Mouse (Mus musculus) activated CD4-positive, CD25-positive, alpha-beta regulatory T cell, adult 4 months (primary cell): ENCODE data around the gene Entpd2. TPM values are rescaled to one million over a fixed set of nuclear protein-coding genes. Genes with fewer than 3 reads are reported as not detected.
"Not testable (repeated sequence)": the region's sequence is repeated elsewhere in the genome, so short reads cannot be mapped to it uniquely, and the experiment has no call there.

Experiments used
- ATAC-seq: one replicate; pipeline ENCODE4 v1.8.0; 2017
- polyA plus RNA-seq, 2 experiments: library from polyadenylated mRNA; unstranded; fragments of 100-300 nt; shearing (Covaris generic); gene quantifications; one replicate each; pipeline ENCODE4 v1.2.1; 2017

Entpd2 gene
- polyA plus RNA-seq, 2 experiments from 2014 or later, result 0.17 TPM; not detected in 1

DNA sequence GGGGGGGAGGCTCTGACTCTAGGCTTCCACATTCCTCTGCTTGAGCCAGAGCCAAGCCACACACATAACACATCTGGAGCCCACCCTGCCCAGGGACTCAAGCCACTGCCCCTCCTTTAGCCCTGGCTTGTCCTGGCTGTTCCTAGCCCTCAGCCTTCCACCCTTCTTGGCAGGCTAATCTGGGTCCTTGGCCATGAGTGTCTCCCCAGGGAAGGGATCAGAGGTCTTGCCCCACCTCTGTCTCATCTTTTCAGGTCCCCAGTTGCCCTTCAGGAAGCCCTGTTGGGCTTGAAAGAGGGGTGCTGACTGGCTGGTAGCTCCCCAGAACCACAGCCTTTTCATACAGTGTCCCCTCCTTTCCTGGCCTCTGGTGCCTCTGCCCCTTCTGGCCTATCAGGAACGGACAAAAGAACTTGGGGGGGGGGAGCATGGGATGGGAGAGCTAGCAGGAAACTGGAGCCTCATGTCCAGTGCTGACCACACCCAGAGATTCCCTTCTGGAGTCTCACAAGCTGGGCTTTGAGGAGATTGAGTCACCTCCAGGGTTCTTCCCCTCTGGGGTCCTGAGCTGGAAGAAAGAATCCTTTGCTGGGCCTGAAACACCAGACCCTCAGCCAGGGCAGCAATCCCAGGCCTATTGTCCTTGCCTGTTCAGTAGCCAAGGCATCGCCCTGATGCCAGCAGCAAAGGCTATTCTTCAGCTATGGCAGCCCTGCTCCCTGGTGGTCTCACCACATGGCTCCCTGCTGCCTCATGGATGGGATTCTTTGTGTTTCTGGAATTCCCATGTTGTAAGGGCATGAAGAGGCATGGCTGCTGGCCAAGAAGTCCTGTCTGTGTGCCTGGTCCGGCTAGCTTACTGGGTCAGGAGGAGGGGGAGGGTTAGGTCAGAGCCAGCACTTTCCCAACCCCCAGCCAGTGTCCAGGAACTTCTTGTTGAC, 1.1 kb upstream of the Entpd2 start:
- ATAC-seq, result no peak

DNA sequence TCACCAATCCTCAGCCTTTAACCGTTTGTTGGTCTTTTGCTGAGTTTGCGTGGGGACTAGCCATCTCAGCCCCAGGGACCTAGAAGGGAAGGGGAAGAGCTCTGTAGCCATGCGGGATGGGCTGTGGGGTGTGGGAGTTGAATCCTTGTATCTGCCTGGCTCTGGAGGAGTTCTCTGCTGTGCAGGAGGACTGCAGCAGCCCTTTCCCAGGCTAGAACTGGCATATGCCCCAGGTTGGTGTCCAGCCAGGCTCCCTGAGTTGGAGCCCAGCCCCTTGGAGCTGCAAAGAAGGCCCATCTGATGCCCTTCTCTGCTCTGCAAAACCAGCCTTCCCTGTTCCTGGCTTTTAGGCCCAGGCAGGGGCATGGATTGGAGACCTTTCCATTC, 916 bp downstream of the Entpd2 start:
- no peak for ATAC-seq

DNA sequence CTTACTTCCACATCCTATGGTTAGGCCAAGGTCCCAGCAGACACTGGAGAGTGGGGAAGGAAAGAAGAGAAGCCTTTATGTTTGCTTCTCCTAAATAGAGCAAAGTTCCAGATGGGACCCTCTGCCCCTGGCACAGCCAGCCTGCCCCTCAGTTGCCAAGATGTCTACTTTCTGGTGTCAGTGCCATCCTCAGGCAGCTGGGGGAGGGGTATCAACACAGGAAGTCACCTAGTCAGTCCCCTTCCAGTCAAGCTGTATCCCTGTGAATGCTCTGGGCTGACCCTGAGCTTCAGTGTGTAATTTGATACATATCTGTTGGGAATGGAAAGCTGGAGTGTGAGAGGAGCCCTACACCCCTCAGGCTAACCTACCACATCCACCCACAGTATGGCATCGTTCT, 1.3 kb downstream of the Entpd2 start:
- ATAC-seq, result no peak

DNA sequence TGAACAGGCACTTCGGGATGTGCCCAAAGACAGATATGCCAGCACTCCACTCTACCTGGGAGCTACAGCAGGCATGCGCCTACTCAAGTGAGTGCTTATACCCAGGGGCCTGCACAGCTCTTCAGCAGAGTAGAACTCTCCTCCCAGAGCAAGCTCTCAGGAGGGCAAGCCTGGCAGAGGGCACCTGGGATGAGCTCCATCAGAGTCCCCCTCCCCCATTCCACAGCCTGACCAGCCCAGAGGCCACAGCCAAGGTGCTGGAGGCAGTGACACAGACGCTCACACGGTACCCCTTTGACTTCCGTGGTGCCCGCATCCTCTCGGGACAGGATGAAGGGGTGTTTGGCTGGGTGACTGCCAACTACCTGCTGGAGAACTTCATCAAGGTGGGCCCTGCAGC, 2.4 kb downstream of the Entpd2 start:
- ATAC-seq, result no peak

DNA sequence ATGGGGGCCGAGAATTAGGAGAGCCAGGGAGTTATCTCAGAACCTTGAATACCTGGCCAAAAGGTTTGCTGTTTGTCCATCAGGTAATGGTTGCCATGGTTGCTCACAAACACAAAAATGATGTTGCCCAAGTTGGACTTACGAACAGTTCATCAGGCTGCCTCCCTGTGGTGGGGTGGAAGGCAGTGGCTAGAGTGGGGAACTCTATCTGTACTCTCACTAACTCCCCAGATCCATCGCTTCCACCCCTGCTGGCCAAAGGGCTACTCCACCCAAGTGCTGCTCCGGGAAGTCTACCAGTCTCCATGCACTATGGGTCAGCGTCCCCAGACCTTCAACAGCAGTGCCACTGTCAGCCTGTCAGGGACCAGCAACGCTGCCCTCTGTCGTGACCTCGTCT, 3.4 kb downstream of the Entpd2 start, which contains the start of gene Npdc1:
Gene Npdc1 (plus strand): TSS at position 301 of the 400 bp plus-strand sequence.
- ATAC-seq, result no peak

DNA sequence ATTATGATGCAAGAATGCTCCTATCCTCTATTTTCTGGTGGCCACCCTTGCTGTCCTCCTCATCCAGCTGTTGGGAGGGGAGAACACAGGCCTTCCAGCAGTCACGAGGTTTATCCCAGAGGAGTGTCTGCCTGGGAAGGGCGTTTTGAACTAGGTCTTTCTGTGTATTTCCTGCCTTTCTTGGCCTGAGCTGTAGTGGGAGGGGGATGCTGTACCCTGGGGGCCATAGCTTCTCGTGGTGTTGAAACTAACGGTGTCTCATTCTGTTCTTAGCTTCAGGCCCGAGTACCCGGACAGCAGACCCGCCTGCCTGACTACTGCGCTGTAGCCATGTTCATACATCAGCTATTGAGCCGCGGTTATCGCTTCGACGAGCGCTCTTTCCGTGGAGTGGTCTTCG, 4.6 kb downstream of the Entpd2 start:
- ATAC-seq, result no peak

DNA sequence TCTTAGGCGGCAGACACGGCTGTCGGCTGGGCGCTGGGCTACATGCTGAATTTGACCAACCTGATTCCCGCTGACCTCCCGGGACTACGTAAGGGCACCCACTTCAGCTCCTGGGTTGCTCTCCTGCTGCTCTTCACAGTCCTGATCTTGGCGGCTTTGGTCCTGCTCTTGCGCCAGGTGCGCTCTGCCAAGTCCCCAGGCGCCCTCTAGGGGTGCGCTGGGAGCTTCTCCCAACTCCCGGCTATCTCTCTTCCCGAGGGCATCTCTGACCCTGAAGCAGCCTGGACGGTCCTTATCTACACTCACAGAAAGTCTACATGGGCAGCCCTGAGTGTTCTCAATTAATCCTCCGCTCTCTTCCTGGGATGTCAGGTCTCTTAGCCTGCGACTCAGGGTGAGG, 5.1 kb downstream of the Entpd2 start:
- no peak for ATAC-seq

DNA sequence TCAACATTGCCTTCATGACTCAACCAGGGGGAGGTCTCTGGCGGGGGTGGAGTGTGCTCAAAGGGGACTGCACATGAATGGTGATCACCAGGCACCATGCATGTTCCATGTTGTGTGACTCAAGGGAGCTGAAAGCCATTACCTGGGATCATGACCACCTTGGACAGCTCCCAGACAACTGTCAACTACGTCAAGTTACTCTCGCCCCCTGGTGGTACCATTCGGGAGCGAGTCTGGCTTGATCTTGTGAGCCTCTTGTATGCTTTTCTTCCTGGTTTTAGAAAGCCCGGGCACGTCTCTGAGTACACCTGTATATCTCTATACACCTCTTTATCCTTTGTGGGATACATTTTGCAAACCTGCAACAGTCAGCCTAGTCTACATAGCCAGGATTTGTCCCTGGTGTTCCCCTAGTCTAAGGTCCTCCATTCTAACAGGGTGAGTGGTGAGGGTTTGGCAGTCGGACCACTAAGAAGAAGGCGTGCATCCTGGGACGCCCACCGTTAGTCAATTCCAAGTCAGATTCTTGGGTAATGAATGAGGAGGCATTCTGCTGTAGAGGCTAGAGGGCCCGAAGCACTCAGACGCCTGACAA, 6.8 kb downstream of the Entpd2 start:
- peak; percentile 49 for ATAC-seq

DNA sequence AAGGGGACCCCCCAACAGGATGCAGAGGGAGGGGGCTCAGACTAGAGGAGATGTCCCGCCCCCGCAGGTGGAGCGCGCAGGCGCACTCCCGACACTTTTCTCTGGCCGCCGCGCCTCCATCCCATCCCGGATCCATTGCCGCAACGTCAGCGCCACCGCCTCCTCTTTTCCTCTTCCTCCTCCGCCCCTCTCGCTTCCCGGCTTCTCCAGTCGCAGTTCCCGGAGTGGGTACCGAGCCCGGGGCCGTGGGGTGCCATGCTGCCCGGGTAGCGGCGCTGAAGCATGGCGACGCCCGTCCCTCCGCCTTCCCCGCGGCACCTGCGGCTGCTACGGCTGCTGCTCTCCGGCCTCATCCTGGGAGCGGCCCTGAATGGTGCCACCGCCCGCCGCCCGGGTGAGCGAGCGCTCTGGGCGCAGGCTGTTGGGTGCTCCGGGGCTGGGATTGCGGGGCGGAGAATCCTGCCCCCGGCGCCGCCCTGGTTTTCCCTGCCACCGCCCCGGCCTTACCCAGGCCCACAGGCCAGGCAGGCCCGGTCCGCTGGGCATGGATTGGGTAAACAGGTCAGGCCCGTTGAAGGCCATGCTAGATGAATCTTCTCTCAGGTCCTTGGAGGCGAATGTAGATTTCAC, 7.4 kb downstream of the Entpd2 start:
- ATAC-seq, result no peak

DNA sequence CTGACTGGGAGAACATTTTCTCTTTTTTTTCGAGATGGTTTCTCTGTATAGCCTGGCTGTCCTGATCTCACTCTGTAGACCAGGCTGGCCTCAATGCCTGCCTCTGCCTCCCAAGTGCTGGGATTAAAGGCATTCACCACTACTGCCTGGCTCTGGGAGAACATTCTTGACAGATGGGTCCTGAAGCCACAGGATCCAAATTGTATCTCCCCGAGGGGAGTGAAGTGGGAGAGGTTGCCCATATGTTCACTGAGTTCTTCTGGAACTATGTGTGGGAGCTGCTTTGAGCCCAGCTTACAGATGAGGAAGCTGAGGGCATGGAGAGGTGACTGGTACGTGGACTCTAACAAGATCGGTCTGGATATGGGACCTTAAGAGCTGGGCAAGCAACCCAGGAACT, 8.3 kb downstream of the Entpd2 start:
- ATAC-seq, result no peak

DNA sequence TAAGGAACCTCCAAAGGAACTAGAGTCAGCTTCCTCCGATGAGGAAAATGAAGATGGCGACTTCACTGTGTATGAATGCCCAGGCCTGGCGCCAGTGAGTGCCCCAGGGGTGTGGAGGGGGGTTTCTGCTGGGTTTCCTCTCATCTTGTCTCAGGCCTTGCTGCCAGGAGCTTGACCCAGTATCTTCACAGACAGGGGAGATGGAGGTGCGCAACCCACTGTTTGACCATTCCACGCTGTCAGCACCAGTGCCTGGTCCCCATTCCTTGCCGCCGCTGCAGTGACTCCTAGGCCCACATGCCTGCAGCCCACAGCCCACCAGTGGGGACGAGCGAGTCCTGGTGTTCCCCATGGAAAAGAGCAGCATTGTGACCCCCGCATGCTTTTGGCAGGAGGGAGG, 13.2 kb downstream of the Entpd2 start:
- ATAC-seq, result no peak

DNA sequence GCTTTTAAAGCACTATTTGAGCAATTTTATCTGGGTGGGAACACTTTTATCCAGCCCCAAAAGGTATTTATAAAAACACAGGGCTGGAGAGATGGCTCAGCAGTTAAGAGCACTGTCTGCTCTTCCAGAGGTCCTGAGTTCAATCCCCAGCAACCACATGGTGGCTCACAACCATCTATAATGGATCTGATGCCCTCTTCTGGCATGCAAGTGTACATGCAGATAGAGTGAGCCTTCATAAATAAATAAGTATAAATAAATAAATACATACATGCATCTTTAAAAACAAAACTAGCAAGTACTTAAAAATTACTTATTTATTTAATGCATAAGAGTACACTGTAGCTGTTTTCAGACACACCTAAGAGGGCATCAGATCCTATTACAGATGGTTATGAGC, 17.8 kb downstream of the Entpd2 start:
- ATAC-seq, result not testable (repeated sequence)

DNA sequence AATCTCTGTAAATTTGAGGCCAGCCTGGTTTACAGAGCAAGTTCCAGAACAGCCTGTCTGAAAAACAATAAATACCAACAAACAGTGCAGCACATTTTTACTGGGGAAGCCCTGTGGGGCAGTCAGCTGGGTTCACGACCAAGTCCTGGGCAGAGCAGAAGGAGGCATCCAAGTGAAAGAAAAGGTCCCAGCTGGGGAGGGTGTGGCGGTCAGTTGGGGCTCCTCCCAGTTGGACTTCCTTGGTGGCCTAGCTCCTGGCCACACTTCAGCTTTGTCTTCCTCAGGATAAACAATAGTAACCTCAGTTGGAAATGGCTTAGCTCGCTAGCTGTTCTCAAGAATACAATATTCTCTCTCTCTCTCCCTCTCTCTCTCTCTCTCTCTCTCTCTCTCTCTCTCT, 21.8 kb downstream of the Entpd2 start:
- no peak for ATAC-seq

DNA sequence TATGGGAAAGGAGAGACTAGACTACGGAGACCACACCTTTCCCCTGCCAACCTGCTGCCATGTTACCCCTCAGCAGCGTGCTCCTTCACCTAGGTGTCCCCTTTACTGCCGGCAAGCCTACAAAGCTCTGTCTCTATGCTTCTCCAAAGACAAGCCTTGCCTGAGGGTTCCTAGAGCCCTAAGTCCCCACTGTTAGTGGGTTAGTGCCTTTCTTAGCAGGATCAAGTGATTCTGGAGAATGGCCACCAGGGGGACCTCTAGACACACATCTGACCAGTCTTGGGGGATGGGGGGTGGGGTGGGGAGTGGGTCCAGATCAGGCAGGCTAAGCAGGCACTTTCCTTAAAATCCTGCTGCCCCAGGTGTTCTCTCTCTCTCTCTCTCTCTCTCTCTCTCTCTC, 26.2 kb downstream of the Entpd2 start:
- ATAC-seq, result no peak

DNA sequence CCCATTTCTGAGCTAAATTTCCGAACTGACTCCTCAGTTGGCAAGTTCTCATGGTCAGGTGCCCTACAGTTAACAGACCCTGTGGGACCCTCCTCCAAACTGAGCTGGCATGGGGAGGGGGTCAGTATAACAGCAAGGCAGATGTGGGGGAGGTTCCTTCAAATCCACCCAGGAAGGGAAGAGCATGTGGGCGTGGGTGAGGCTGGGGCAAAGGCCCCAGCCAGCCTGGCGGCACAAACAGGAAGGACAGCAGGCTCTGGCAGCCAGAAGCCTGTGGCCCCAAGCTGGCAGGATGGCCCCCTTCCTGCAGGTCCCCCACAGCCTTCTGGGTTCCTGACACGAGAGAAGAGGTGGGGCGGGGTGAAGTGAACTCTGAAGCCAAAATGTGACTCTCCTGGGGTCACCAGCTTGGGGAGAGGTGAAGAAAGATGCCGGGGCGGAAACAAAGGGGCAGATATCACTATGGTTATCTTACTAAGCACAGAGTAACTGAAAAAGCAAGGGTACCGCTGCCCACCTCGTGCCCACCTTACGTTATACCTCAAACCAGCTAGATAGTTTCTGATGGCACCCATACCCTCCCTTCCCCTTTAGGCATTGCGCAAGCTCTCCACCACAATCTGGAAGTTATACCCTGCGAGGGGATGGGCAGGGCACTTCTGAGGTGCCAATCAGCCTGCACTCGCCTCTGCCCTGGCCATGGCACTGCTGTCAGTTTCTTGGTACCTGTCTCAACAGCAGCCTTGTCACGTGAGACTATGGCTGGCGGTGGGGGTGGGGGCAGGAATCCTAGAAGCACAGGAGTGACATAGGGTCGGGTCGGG, 27.1 kb downstream of the Entpd2 start, which contains the start of gene Fut7:
Gene Fut7 (plus strand): TSS at position 681 of the 824 bp plus-strand sequence.
- peak; percentile 58 for ATAC-seq

DNA sequence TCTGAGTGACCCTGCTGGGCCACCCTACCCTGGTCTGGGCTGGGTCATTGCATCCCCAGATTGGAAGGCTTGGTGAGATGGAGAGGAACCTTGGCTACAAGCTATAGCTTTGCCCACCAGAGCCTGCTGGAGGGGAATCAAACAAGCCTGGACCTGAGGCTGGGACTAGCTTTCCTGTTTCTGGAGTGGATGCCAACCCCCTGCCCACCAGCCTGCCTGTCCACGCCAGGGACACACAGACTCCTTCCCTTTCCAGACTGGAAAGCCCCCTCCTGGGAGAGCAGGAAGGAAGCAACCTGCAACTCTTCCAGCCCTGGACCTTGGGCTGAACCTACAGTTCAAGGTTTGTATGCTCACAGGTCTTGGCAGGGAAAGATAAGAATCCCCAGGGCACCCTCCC, 28.0 kb downstream of the Entpd2 start:
- no peak for ATAC-seq

DNA sequence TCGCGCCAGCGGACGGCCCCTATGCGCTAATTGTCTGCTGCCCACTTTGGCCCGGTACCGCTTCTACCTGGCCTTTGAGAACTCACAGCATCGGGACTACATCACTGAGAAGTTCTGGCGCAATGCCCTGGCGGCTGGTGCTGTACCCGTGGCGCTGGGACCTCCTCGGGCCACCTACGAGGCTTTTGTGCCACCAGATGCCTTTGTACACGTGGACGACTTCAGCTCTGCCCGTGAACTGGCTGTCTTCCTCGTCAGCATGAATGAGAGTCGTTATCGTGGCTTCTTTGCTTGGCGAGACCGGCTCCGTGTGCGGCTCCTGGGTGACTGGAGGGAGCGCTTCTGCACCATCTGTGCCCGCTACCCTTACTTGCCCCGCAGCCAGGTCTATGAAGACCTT, 29.8 kb downstream of the Entpd2 start:
- no peak for ATAC-seq

DNA sequence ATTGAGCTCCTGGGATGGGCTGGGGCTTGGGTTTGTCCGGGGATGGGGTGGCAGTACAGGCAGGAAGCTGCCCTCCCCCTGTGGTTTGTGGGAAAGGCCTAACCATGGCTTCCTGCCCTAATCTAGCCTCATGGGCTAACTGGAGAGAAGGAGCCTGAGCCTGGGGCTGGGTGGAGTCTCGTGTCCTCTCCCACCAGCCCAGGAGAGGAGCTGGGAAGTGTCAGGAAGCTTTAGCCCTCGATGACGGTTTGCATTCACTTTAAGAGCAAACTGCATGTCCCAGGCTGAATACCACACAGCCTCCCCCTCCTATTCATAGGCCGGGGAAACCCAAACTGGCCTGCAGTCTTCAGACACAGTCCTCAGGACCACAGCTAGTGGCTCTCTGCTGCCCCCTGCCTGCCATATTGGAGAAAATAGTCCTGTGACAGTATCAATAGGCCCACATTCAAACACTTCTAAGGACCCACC, 31.1 kb downstream of the Entpd2 start:
- ATAC-seq, result peak; percentile 48

DNA sequence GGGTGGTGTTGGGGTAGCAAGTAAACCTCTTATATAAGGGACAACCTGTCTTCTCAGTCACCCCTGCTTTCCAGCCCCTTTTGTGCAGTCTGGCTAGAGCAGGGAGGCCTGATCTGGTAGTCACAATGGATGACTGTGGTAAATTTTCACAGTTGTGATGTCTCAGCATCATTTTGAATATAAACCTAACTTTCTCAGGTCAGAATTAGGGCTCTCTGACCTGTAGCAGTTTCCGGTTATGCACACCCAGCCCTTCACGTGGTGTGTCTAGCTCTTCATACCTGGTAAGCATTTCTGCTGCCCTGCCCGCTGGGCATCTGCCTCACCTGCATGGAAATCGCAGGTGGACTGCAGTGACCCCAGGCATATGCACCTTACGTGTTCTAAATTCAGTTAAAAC, 31.6 kb downstream of the Entpd2 start:
- ATAC-seq, result no peak

DNA sequence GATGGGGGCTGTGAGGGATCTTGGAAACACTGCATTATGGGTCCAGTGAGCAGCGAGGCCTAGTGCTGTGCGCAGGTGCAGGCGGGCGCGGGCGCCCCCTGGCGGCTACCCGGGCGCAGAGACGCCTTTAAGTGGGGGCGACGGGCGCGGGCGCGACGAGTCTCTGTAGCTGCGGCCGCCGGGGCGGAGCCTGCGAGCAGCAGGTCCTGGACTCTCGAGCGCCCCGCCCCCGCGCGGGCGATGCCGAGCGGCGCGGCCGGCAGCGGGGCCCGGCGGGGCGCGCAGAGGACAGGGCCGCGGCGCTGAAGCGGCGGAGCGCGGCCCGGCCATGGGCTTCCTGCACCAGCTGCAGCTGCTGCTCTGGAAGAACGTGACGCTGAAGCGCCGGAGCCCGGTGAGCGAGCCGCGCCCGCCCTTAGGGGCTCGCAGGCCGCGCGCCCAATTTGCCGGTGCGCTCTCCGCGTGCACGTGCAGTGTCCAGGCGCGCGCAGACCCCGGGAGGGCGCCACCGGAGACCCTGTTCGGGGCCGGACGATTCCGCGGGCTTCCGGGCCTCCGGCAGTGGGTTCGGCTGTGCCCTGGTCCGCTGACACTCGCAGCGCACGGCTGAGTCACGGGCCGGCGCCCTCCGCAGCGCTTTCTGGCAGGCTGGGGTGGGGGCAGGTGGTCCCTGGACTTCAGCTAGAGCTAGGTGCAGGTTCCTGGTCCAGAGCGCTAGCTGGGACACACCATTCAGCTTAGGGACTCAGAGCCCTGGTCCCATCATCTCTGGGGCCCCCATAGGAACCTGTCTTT, 33.0 kb downstream of the Entpd2 start, which contains the start of gene Abca2:
Gene Abca2 (plus strand): TSS at position 262 of the 795 bp plus-strand sequence.
- ATAC-seq, result peak; percentile 67

DNA sequence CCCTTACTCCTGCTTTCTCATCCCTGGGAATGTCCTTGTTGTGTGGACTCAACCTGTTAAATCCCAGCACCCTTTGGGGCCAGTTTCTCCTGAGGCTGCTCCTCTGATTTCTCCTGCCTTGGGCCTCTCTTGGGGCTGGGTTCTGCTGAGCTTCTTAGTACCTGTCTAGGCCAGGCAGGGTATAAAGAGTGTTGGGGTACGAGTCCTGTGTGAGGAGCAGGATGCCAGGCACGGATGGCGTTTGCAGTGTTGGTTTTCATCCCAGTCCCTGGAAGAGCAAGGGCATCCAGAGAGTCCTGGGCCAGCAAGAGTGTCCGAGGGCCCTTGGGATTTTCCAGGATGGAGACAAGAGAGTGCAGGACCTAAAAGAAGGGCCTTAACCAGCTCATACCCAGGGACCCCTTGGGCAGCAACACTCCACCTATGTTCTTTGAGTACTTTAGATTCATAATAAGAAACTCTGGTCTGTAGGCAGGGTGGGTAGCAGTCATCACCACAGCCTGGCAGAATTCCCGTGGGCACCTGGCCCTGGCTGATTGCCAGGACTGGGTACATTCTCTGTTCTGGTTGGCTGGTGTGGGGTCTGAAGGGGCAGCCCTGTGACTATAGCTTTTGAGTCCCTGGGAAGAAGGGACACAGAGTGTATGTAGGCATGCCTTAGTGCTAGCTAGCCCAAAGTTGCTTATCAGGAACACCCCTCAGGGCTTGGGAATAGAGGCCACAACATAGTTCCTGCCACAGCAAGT, 33.9 kb downstream of the Entpd2 start:
- ATAC-seq, result no peak
